Mouse (Mus musculus) ES-E14 (cell line): ENCODE results near the gene Kcnk6. TPM values are rescaled to one million over a fixed set of nuclear protein-coding genes. Genes with fewer than 3 reads are reported as not detected.

ENCODE experiments used
- DNase-seq: peaks from one replicate; pipeline ENCODE4 v3.0.0-alpha.2; 2013; ENCODE audit warnings: low read depth, low spot score
- H3K27ac ChIP-seq: 2 replicates; pipeline ENCODE4 v1.5.1; 2012; ENCODE audit warnings: low read depth, mild to moderate bottlenecking, low read length, moderate library complexity, mixed read lengths; ENCODE audit not compliant: poor library complexity, insufficient read depth, severe bottlenecking
- H3K36me3 ChIP-seq: 2 replicates; pipeline ENCODE4 v1.6.1; 2012; ENCODE audit warnings: mild to moderate bottlenecking, low read length, moderate library complexity, mixed read lengths; ENCODE audit not compliant: control insufficient read depth, poor library complexity, insufficient read depth, severe bottlenecking
- H3K4me1 ChIP-seq, 2 experiments: fragments of 150-350 bp in 1 of 2; sonication (generic) in 1 of 2; 2 replicates each; pipeline ENCODE4 v1.6.1; 2012; ENCODE audit warnings: low read length in 2 of 2, mild to moderate bottlenecking in 1 of 2, mixed read lengths in 1 of 2; ENCODE audit not compliant: control insufficient read depth in 2 of 2, insufficient read depth in 2 of 2, poor library complexity in 1 of 2
- H3K4me3 ChIP-seq, 2 experiments: fragments of 150-350 bp in 1 of 2; sonication (generic) in 1 of 2; 2 replicates each; pipeline ENCODE4 v1.5.1; 2012; ENCODE audit warnings: low read length in 2 of 2, low read depth in 1 of 2, mild to moderate bottlenecking in 1 of 2, mixed read lengths in 1 of 2; ENCODE audit not compliant: insufficient read depth in 1 of 2, poor library complexity in 1 of 2, severe bottlenecking in 1 of 2
- H3K9ac ChIP-seq: 2 replicates; pipeline ENCODE4 v1.6.1; 2012; ENCODE audit warnings: low read depth, mild to moderate bottlenecking, low read length, mixed read lengths; ENCODE audit not compliant: poor library complexity, insufficient read depth, severe bottlenecking
- H3K9me3 ChIP-seq: fragments of 150-350 bp; sonication (generic); 2 replicates; pipeline ENCODE4 v1.6.1; 2012; ENCODE audit warnings: low read depth, mild to moderate bottlenecking, low read length; ENCODE audit not compliant: control insufficient read depth, insufficient read depth
- CHD2 ChIP-seq: IDR thresholded peaks from 2 replicates; pipeline ENCODE4 v1.6.1; 2014; ENCODE audit warnings: mild to moderate bottlenecking, low read depth, low read length, inconsistent platforms
- HCFC1 ChIP-seq: IDR thresholded peaks from 2 replicates; pipeline ENCODE4 v1.6.1; 2012; ENCODE audit warnings: low read length, inconsistent platforms, borderline replicate concordance; ENCODE audit not compliant: insufficient read depth
- MAFK ChIP-seq: IDR thresholded peaks from 2 replicates; pipeline ENCODE4 v1.6.1; 2014; ENCODE audit warnings: mild to moderate bottlenecking, low read depth, low read length, inconsistent platforms; ENCODE audit not compliant: insufficient read depth
- ZC3H11A ChIP-seq: IDR thresholded peaks from 2 replicates; pipeline ENCODE4 v1.6.1; 2012; ENCODE audit warnings: low read depth, mild to moderate bottlenecking, inconsistent platforms, low read length, borderline replicate concordance
- ZNF384 ChIP-seq: IDR thresholded peaks from 2 replicates; pipeline ENCODE4 v1.6.1; 2012; ENCODE audit warnings: low read depth, low read length, inconsistent platforms
- in situ Hi-C, 2 experiments: fragments of 600-800 bp; cut with MboI; formaldehyde crosslinking; loops; one replicate each; pipeline ENCODE4 v1.15.1; 2025; ENCODE audit warnings: low sequenced_read_pairs in 2 of 2, inconsistent platforms in 1 of 2; ENCODE audit not compliant: unreplicated experiment in 2 of 2
- total RNA-seq: library from RNA; depleted of rRNA; stranded (reverse); fragments of 300-350 nt; gene quantifications from 2 replicates; pipeline ENCODE4 v1.2.3, GENCODE M21; 2012

The Kcnk6 gene
- total RNA-seq, 1 experiment: 6.2 TPM

DNA sequence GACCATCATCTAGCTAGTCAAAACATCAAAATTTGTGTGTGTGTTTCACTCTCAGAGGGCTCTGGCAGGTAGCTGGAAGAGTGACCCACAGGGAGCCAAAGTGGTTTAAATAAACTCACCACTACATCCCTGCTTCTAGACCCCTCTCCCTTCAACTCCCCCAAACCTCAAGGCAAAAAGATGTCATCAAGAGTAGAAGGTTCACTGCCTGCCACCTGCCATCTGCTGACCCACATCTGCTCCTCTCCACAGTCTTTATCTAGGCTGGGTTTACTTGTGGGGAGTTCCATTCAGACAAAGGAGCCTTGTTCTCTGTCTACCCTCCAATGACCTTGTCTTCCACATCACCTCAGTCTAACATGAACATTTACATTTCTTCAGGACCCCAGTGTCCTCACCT, 46.9 kb upstream of the Kcnk6 start:
- Histone ChIP-seq H3K36me3 (peaks cover 11% of the 10 kb centered on the region; the same call in 1 of the 2 replicates), H3K4me1 (peaks cover 3 to 18% of the 10 kb centered on the region in 2 experiments; a peak in 1 of 4 replicates), H3K27ac (no peak overlapping the region), H3K4me3 (no peak overlapping the region), H3K9me3 (no peaks in the 10 kb centered on the region), H3K9ac (no peak overlapping the region)
- DNase-seq: no peak
- no peak for TF ChIP-seq HCFC1
- no peak for TF ChIP-seq ZC3H11A
- no peak for TF ChIP-seq CHD2
- TF ChIP-seq ZNF384: no peak
- TF ChIP-seq MAFK: no peak
- in situ Hi-C loops: no loop called here

DNA sequence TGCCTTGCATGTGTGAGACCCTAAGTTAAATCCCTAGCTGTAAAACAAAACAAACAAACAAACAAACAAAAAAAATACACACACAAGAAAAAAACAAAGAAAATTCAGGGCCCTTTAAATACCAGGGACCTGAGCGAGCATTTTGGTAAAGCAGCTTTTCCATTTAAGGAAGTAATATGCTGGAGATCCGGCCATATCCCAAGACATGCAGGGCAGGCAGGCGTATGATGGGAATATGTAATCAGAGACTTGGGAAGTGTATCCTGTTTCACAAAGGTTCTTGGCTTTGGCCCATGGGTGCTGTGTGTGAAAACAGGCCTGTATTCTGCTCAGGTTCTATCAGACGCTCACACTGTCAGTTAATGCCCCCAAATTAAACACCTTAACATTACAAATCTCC, 45.2 kb upstream of the Kcnk6 start:
- no peaks in the 10 kb centered on the region for H3K9me3 ChIP-seq
- H3K4me3 ChIP-seq: no peak overlapping the region
- peaks cover 3 to 20% of the 10 kb centered on the region in 2 experiments; a peak in 1 of 4 replicates for H3K4me1 ChIP-seq
- DNase-seq: no peak
- H3K36me3 ChIP-seq: peaks cover 12% of the 10 kb centered on the region; the same call in 1 of the 2 replicates
- in situ Hi-C loops: no loop called here
- TF ChIP-seq MAFK (no peak), ZNF384 (no peak), ZC3H11A (no peak)
- H3K27ac ChIP-seq: no peak overlapping the region
- H3K9ac ChIP-seq: no peak overlapping the region

DNA sequence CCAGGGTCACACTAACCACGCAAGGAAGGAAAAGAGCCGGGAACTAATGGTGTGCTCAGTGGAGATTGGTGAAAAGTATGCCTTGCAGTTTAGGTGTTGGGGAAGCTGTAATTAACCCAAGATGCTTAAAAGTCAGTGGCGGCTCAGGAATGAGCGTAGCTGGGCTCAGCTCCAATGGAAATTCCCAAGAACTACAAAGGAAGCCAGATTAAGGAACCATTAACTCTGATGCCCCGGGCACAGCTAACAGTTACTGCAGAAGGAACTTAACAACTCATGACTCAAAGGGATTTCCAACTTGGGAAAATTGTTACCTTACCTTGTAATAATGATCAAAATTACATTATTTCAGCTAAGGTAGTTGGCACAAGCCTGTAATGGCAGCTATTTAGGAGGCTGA, 44.4 kb upstream of the Kcnk6 start:
- no peak overlapping the region for H3K9ac ChIP-seq
- DNase-seq: no peak
- no peaks in the 10 kb centered on the region for H3K9me3 ChIP-seq
- in situ Hi-C loops: no loop called here
- peaks cover 12% of the 10 kb centered on the region; the same call in 1 of the 2 replicates for H3K36me3 ChIP-seq
- no peak overlapping the region for H3K4me3 ChIP-seq
- no peak overlapping the region for H3K27ac ChIP-seq
- TF ChIP-seq ZNF384 (no peak), HCFC1 (no peak), MAFK (no peak), CHD2 (no peak), ZC3H11A (no peak)
- H3K4me1 ChIP-seq: peaks cover 0 to 17% of the 10 kb centered on the region in 2 experiments; a peak in 1 of 4 replicates

DNA sequence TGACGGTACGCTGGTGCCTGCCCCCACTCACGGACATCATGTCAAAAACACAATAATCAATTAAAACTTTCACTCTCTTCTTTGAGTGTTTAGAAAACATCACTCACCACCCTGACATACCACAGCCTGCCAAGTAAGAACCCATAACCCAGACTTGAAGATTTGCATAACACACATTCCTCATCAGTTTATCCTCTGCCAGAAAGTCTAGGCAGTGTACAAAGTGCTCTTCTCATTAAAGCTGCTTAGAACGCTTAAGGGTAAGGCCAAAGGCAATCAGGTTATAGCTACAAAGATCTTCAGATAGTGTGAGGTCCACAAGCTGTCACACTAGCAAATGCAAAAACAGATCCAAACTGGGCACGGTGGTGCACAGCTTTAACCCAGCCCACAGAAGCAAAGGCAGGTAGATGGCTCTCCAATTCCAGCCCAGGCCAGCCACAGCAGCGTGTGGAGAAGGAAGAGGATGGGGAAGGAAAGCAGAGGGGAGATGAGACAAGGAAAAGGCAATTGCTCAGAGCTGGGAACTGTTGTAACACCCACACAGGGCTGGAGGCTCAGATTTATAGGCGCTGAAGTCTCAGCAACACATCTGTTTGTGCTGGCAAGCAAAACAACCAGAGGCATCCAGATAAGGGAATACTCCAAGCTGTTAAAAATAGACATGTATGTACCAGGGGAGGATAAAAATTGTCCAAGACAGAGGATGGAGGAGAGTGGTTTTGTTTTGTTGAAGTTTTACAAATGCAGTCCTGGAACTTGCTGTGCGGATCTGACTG, 39.6 kb upstream of the Kcnk6 start:
- Histone ChIP-seq H3K27ac (no peak overlapping the region), H3K4me3 (no peak overlapping the region), H3K36me3 (peaks cover 5% of the 10 kb centered on the region; the same call in 1 of the 2 replicates), H3K4me1 (peaks cover 0 to 10% of the 10 kb centered on the region in 2 experiments; a peak in 1 of 4 replicates), H3K9me3 (no peaks in the 10 kb centered on the region), H3K9ac (peak overlapping the region; percentile 31; the same call in 1 of the 2 replicates)
- no peak for DNase-seq
- in situ Hi-C loops: no loop called here
- TF ChIP-seq ZNF384: no peak
- TF ChIP-seq CHD2: no peak
- no peak for TF ChIP-seq ZC3H11A
- TF ChIP-seq HCFC1: no peak
- TF ChIP-seq MAFK: no peak

DNA sequence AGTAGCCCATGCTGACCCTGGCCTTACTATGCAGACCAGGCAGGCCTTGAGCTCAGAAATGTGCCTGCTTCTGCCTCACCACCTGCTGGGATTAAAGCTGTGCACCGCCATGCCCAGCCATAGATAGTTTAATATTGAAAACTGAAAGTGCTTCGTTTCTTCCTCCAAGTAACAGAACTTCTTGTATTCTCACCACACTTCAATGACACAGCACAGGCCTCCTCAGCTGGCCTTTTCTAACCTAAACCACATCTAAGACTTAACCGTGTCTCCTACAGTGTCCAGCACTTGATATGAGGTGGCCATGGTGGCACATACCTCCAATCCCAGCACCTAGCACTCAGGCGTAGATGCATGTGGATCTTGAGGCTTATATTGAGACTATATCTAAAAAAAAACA, 38.1 kb upstream of the Kcnk6 start:
- no peak for DNase-seq
- Histone ChIP-seq H3K9me3 (no peaks in the 10 kb centered on the region), H3K36me3 (peaks cover 6% of the 10 kb centered on the region; the same call in 1 of the 2 replicates), H3K4me3 (no peak overlapping the region), H3K27ac (no peak overlapping the region), H3K4me1 (peaks cover 0 to 9% of the 10 kb centered on the region in 2 experiments; a peak in 1 of 4 replicates), H3K9ac (no peak overlapping the region)
- no peak for TF ChIP-seq HCFC1
- TF ChIP-seq ZNF384: no peak
- in situ Hi-C loops: no loop called here
